Mouse (Mus musculus) large intestine, adult 2 months (tissue): ENCODE data around the gene Coq2. TPM values are rescaled to one million over a fixed set of nuclear protein-coding genes. Genes with fewer than 3 reads are reported as not detected.

Experiments
- DNase-seq: peaks from one replicate; pipeline ENCODE4 v3.0.0-alpha.2; 2012; ENCODE audit warnings: low read depth, low spot score
- WGBS: fragments of 180-500 bp; shearing (Covaris S2); methylation state at CpG from one replicate; pipeline ENCODE4 v1.1.7; 2018; 5-methylcytosine and 5-hydroxymethylcytosine counted together
- polyA plus RNA-seq: library from polyadenylated mRNA; depleted of rRNA; stranded (reverse); fragments of >200 nt; gene quantifications from 2 replicates; pipeline ENCODE4 v1.2.3, GENCODE M21; 2012; rRNA removed

Coq2 gene
- polyA plus RNA-seq, 1 experiment: 46.8 TPM

GRCm38 (mm10) chr5:100626526-100626925 lies 48.4 kb downstream of the Coq2 start:
- WGBS: 18% methylated on average over 6 of the region's 6 CpGs
- DNase-seq: no peak

GRCm38 (mm10) chr5:100624743-100625360 lies 50.1 kb downstream of the Coq2 start:
- 68% methylated on average over 9 of the region's 9 CpGs for WGBS

GRCm38 (mm10) chr5:100622509-100623163 lies 52.3 kb downstream of the Coq2 start:
- WGBS: 44% methylated on average over 12 of the region's 12 CpGs
- DNase-seq: no peak

More at GRCm38 (mm10) chr5:100624743-100625360, 50.1 kb downstream of the Coq2 start:
- DNase-seq: no peak

GRCm38 (mm10) chr5:100621876-100622508 lies 52.9 kb downstream of the Coq2 start:
- 66% methylated on average over 8 of the region's 8 CpGs for WGBS
- no peak for DNase-seq

GRCm38 (mm10) chr5:100620952-100621351 lies 54.0 kb downstream of the Coq2 start:
- WGBS: 84% methylated on average over 9 of the region's 9 CpGs
- no peak for DNase-seq

- DNase-seq: no peak
- WGBS: 91% methylated on average over 15 of the region's 15 CpGs
These were observed 55.2 kb downstream of the Coq2 start for GRCm38 (mm10) chr5:100619586-100620275.

- 82% methylated on average over 17 of the region's 17 CpGs for WGBS
- no peak for DNase-seq
These were observed 60.8 kb downstream of the Coq2 start for GRCm38 (mm10) chr5:100613896-100614768.

- no peak for DNase-seq
- 83% methylated on average over 9 of the region's 9 CpGs for WGBS
These were observed 67.1 kb downstream of the Coq2 start for GRCm38 (mm10) chr5:100607868-100608267.

GRCm38 (mm10) chr5:100607090-100607762 lies 67.7 kb downstream of the Coq2 start:
- no peak for DNase-seq

GRCm38 (mm10) chr5:100605828-100606229 lies 69.1 kb downstream of the Coq2 start:
- WGBS: 23% methylated on average over 9 of the region's 9 CpGs
- DNase-seq: no peak

More at GRCm38 (mm10) chr5:100607090-100607762, 67.7 kb downstream of the Coq2 start:
- 67% methylated on average over 4 of the region's 4 CpGs for WGBS

Other genes with a start within 250 kb of the Coq2 start
- 6.6 and 11.8 TPM in 2 replicates for gene Lin54, start 174.5 kb downstream of the Coq2 start, polyA plus RNA-seq
- gene Cops4, start 156.8 kb downstream of the Coq2 start, polyA plus RNA-seq: 34.2 and 35.6 TPM in 2 replicates
- gene Plac8, start 102.9 kb downstream of the Coq2 start, polyA plus RNA-seq: 2,125 and 2,622 TPM in 2 replicates
- 5.8 and 7.5 TPM in 2 replicates for gene Hpse, start 44.6 kb upstream of the Coq2 start, polyA plus RNA-seq
- gene Helq, start 123.5 kb upstream of the Coq2 start, polyA plus RNA-seq: 5.5 and 5.9 TPM in 2 replicates
- gene Mrps18c, start 123.5 kb upstream of the Coq2 start, polyA plus RNA-seq: 23.2 and 34.4 TPM in 2 replicates
- gene Abraxas1, start 145.8 kb upstream of the Coq2 start, polyA plus RNA-seq: 3.3 and 4.8 TPM in 2 replicates
- gene Gpat3, start 170.6 kb upstream of the Coq2 start, polyA plus RNA-seq: 21.0 and 40.8 TPM in 2 replicates